In the genomic region with DNA sequence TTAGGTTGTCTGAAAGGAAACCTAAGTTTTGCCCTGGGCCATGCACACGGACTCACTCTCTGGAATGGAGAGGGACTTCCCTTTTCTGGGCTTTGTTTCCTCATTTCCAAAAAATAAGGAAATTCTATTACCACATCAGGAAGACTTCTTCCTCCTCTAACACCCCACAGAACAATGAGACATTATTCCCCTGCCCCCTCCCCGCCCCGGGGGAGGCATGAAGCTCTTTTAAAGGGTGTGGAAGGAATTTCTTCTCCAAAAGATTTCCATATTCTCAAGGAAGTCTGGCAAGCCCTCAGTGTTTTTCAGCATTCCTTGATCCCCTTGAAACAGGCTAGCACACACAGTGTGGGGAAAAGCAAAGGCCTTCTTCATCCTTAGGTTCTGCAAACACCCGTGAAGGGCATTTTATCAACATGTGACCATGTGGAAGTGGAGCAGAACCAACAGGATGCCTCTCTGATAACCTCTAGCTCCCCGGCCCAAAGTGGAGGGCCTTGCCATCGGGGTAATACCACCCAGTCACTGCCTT, we compare ENCODE assay signal across 7 mouse cellular contexts.
DNase-seq lines count a peak whose midpoint lies in the region; ATAC-seq and TF ChIP-seq lines count a peak whose summit lies in the region.

No protein-coding gene starts in this region.

- no peak overlapping the region for H3K4me2 ChIP-seq in forebrain, embryonic 15.5 days (replicated peaks)

- peaks cover 14% of the 10 kb centered on the region for H3K4me1 ChIP-seq in brown adipose tissue, adult 24 weeks (ENCODE audit: control insufficient read depth, insufficient read depth, insufficient read length, low read length)
- peaks cover 11% of the 10 kb centered on the region for H3K4me1 ChIP-seq in lung, adult 2 months (ENCODE audit: control insufficient read depth, insufficient read depth, low read length)
- peaks cover 15% of the 10 kb centered on the region for H3K4me1 ChIP-seq in forebrain, embryonic 15.5 days

- no peak for TF ChIP-seq POLR2A in lung, adult 2 months (IDR thresholded peaks at IDR 0.05; ENCODE audit: borderline replicate concordance, extremely low read depth, low read depth, low read length)

- TF ChIP-seq CTCF in lung, adult 2 months (IDR thresholded peaks at IDR 0.05; ENCODE audit: insufficient read depth, low read length): no peak

- peak; percentile 78 for DNase-seq in R1 (ENCODE audit: low read depth, low spot score)
- DNase-seq in heart, postnatal 36 days: peak; percentile 55 to 60
- peak; percentile 23 for DNase-seq in lung, adult 2 months
- DNase-seq in cerebellum, postnatal 14 days: no peak
- DNase-seq in left cerebral cortex, postnatal 25 days (ENCODE audit: low spot score in 2 of 2): no peak

- no peak overlapping the region for H3K9ac ChIP-seq in forebrain, embryonic 15.5 days (replicated peaks)

- peak overlapping the region; percentile 96 for H3K27ac ChIP-seq in brown adipose tissue, adult 24 weeks (replicated peaks; ENCODE audit: low read depth, low read length)
- no peak overlapping the region for H3K27ac ChIP-seq in forebrain, embryonic 15.5 days (replicated peaks)

- no peaks in the 10 kb centered on the region for H3K36me3 ChIP-seq in forebrain, embryonic 15.5 days

- H3K4me3 ChIP-seq in brown adipose tissue, adult 24 weeks (ENCODE audit: insufficient read depth, low read depth, low read length): no peak overlapping the region
- H3K4me3 ChIP-seq in lung, adult 2 months (replicated peaks; ENCODE audit: extremely low read depth, low read depth, low read length): no peak overlapping the region
- H3K4me3 ChIP-seq in forebrain, embryonic 15.5 days: no peak overlapping the region

- H3K9me3 ChIP-seq in forebrain, embryonic 15.5 days: no peaks in the 10 kb centered on the region

- 20% methylated on average over 6 of the region's 6 CpGs for WGBS in lung, adult 2 months
- 74% methylated on average over 6 of the region's 6 CpGs for WGBS in forebrain, embryonic 15.5 days

- intact Hi-C loops in heart, postnatal 36 days (cut with DNase I): loop anchor here (1.0 to 5.0 kb wide), 4 partner anchors 145 to 349 kb away; partner anchors contain the start of gene Klf7
- intact Hi-C loops in left cerebral cortex, postnatal 25 days (cut with DNase I): loop anchor here (2.0 to 10.0 kb wide), 3 partner anchors 179 to 539 kb away; partner anchors contain the start of gene Klf7

- no peak for ATAC-seq in forebrain, embryonic 15.5 days (replicated peaks)

- H3K27me3 ChIP-seq in forebrain, embryonic 15.5 days: no peaks in the 10 kb centered on the region

Comparison
In these comparisons a context has a peak if more than half of its experiments do, and no peak if none do; other contexts are left out.
1. DNase-seq: peak in R1 (single experiment), heart, postnatal 36 days (2 of 2) and lung, adult 2 months (single experiment); none in cerebellum, postnatal 14 days (0 of 2) and left cerebral cortex, postnatal 25 days (0 of 2).